Mouse (Mus musculus) embryo, embryonic 11 days (tissue): Measurements from ENCODE around the gene 4931406P16Rik.

ENCODE experiments used
- DNase-seq: peaks from one replicate; pipeline ENCODE4 v3.0.0-alpha.2; 2015

4931406P16Rik gene

DNA sequence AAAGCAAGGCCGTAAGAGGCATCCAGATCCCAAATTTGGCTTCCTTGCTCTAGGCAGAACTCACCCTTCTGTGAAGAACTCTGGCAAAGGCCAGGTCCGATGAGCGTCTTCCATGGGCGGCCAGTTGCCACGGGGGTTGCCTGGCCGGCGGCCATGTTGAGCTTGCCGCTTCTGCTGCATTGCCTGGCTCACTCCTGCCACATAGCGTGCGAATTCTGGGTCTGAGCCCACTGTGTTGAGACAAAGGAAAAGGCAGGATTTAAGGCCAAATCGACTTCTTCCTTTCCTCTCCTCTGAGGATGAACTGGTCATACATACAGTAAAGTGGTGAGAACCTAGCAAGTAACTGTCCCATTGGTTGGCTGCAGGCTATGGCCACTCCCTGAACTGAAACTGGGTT, 71.2 kb downstream of the 4931406P16Rik start:
- no peak for DNase-seq

DNA sequence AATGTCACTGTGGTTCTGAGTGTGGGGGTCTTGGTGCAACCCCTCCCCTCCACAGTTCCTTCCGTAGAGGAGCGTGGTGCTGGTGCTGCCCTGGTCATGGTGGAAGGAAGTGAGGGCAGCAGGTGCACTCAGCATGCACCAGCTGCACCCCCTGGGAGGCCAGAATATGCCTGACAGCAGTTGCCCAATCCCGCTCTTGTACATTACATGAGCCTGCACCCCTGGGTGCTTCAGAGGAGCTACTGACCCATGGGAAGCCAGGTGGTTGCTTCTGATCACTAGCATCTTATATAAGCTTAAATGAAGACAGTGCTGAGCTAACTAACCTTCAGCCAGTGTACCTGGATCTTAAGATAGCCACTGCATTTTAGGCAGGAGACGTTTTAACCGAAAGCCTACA, 75.3 kb downstream of the 4931406P16Rik start:
- DNase-seq: no peak

DNA sequence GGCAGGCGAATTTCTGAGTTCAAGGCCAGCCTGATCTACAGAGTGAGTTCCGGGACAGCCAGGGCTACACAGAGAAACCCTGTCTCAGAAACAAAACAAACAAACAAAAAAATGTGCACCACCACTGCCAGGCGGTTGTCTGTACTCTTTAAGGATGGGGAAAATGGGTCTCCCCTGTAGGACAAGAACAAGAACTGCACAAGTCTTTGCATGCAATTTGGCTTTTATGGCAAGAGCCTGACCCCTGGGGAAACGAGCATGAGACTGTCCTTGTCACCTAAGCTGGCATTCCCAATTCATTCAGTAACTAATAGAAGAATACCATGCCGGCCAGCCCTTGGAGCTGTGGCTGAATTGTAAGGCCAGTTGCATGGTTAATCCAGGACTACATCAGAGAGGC, 77.7 kb downstream of the 4931406P16Rik start:
- DNase-seq: no peak

DNA sequence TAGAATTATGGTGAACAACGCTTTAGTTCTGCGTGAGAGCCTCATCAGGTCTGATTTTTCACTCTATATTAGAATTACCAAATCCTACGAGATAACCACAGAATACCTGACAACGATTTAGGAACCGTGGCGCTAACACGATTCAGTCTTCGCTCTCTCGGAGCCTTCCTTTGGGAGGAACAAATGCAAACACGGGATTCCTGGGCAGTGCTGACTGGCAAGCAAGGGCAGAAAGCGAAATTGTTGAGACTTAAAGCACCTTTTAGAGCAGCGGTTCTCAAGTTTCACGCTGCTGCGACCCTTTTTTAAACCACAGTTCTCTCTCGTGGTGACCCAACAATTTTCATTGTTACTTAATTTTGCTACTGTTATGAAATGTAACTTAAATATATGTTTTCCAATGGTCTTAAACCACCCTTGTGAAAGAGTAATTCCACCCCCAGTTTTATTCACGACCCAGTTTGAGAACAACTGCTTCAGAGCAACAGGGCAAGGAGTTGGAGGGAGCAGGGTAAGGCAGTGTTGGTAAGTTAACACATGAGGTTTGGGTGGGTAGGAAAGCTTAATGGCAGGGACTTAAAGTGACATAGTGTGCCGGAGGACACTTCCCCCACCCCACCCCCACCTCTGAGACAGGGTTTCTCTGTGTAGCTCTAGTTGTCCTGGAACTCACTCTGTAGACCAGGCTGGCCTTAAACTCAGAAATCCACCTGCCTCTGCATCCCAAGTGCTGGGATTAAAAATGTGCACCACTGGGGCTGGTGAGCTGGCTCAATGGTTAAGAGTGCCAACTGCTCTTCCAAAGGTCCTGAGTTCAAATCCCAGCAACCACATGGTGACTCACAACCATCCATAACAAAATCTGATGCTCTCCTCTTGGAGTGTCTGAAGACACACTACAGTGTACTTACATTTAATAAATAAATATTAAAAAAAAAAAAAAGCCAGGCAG, 78.5 kb downstream of the 4931406P16Rik start:
- peak; percentile 53 for DNase-seq

DNA sequence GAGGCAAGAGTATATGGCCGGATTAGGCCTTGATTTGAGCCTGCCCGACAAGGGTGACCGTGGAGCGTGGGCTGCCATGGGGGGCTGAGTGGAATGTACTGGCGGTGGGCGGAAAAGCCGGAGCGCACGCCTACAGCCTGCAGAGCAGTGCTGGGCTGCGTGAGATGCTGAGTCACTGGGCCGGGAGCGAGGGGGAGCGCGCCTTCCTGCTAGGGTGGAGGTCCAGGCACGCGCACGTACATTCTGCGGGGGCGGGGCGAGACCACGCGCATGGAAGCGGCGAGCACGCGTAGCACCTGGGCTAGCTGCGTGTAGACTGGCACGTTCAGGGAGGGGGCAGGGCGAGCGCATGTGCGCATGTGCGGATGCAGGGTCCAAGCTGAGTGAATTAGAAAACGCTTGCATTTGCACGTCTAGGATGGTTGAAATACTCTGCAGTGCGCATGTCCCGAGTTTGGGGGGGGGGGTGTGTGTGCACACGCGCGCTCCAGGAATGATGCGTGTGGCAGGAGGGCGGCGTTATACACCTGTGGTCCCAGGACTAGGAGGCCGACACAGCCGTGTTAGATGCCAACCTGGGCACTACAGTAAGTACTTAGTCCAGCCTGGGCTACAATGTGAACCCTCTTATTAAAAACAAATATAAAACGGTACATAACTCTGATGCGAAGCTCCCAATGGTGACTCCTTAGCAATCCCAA, 79.3 kb downstream of the 4931406P16Rik start:
- DNase-seq: peak; percentile 98

DNA sequence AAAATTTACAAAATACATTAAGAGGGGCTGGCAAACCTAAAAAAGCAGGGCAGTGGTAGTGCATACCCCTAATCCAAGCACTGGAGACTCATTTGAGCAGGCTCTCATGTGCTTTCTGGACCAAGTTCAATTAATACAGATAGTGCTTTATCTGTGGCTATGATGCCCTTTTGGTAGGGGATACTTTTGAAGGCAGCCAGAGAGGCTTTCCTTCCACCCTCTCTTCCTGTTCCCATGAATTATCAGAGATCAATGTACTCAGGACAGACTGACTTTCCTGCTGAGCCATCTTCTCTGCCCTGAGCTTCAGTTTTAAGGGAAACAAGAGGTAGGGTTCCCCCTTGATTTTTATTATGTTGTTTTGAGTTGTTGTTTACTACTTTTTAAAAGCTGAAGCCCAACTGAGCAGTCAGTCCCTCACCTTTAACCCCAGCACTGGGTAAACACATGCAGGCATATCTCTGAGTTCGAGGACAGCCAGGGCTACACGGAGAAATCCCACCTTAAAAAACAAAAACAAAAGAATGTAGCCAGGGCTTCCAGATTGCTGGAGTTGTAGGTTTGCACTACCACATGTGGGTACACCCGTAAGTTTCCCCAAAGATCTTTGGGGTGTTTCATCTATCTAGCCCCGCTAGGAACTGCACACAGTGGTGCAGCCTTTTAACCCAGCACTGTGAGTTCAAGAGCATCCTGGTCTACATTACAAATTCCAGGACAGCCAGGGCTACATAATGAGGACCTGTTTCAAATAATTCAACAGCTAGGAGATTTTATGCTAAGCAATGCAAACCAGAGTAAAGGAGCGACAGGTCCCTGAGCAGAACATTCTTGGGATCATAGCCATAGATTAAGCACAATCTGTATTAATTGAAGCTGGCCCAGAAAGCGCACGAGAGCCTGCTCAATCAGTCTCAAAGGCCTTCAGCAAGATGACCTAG, 80.3 kb downstream of the 4931406P16Rik start:
- no peak for DNase-seq

DNA sequence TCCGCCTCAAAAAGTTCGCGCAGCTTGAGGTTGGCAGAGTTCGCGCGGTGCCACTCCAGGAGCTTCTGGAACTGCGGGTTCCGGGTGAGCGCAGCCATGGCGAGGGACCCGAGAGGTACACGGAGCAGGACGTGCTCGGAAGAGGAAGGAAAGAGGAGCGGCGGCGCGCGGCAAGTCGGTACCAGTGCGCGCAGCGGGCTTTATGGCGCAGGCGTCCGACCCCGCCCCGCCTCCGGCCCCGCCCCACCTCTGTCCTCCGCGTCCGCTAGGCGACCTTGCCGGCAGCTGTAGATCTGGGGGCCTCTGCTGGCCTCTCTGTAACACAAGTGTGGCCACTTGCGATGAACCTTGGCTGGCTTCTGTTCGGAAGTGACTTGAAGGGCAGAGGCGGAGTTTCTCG, 83.2 kb downstream of the 4931406P16Rik start, which contains the start of gene Gpi1:
Gene Gpi1, minus strand, starts transcription at position 221 of the 400 bp plus-strand sequence.
- DNase-seq: peak; percentile 95

DNA sequence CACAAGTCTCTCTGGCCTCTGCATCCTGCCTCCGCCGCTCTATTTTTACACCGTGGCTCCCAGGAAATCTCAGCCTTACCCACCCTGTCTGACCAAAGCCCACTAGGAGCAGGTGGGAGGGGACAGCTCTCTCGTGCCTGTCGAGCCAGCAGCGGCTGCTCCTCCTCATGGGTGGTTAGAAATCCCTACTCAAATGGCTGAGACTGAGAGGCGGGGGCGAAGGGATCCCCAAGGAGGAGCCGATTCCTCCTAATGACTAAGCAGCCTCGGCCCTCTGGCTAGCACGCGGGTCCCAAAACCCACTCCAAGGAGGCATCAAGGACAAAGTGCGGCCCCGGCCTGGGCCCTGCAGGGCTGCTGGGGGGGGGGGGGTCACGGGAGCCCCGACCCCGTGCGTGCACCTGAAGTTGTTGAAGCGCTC, 83.7 kb downstream of the 4931406P16Rik start:
- peak; percentile 71 for DNase-seq

DNA sequence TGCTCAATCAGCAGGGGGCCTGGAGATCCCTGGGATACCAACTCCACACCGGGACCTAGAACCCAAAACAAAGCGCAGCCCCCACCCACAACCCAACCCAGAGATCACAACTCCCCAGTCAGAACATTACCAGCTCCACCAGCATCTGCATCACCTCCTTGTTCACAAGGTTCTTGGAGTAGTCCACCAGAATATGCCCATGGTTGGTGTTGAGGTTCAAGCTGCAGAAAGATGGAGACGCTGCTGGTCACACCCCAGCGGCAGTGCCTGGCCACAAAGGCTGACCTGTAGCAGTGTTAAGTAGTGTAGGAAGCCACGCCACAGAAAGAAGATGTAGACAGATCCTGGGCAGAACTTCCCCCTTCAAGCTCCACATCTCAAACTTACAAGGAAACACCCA, 84.2 kb downstream of the 4931406P16Rik start:
- no peak for DNase-seq

DNA sequence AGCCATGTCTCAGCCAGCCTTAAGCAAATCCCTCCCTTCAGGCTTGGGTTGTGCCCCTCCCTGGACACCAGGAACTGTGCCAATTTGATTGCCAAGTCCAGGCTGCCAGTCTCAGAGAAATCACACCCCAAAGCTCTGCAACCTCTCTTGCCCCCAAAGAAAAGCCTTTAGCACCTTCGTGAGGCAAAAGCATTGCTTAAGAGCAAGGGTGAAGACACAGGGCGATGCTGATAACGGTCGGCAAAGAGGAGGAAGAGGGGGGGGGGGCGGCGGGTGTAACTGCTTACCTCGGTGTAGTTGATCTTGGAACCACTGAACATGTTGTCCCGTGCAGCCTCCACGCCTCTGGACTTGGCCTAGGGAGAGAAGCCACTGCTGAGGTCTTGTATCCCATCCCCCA, 84.7 kb downstream of the 4931406P16Rik start:
- no peak for DNase-seq

DNA sequence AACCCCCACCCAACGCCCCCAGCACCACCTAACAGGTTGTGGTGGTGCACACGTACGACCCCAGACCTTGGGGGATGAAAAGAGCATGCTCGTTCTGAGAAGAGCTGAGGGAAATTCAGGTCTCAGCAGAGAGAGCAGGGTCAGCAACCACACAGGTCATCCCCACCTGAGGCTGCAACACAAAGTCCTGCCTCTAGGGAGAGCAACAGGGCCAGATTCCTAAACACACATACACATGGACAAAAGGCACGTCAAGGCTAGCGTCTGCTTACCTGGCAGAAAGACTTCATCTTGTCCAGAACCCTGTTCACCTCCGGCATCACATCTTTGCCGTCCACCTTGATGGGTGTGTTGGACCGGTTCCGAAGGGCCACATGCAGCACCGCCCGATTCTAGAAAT, 86.5 kb downstream of the 4931406P16Rik start:
- no peak for DNase-seq

DNA sequence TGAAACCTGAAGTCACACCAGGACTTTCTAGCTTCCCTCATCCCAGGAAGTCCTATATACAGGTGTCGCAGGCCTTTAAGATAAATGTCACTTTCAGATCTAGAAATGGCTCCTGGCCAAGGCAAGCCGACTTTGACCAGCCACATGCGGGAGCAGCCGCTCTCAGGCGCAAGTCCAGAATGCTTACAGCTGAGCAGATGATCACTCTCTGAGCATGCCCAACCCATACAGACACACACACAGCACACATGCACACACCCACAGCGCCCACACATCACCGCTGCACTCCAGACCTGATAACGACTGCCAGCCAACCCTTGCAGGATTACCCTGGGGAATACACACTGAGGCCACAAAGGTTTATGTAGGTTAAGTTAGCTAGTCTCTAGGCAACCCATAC, 87.3 kb downstream of the 4931406P16Rik start:
- DNase-seq: no peak

DNA sequence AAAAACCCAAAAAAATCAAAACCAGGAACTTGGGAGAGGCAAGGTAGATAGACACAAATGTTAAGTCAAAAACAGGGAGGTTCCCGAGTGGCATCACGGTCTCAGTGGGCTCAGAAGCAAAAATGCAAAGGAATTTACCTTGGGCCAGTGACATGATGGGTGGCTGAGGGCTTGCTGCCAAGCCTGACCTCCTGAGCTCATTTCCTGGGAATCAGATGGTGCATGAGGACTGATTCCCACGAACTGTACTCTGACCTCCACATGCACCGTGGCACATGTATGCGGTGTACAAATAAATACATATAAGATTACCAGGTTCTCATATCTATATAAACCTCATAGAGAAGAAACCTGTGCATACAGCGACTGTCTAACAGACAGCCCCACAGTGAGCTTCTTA, 89.0 kb downstream of the 4931406P16Rik start:
- DNase-seq: no peak

DNA sequence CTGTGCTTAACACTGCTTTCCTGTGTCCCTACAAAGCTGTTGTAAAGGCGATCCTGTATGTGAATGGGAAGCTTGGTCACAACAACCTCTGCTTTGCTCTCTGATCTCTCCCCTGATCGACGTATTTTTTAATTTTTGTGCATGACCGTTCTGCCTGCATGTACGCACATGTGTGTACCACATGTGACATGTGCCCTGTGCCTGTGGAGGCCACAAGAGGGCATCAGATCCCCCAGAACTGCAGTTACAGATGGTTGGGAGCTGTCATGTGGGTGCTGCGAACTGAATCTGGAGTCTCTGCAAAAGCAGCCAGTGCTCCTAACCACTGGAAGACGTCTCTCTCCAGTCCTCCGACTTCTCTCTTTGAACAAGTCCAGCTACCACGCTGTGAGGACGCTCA, 91.0 kb downstream of the 4931406P16Rik start:
- DNase-seq: no peak

DNA sequence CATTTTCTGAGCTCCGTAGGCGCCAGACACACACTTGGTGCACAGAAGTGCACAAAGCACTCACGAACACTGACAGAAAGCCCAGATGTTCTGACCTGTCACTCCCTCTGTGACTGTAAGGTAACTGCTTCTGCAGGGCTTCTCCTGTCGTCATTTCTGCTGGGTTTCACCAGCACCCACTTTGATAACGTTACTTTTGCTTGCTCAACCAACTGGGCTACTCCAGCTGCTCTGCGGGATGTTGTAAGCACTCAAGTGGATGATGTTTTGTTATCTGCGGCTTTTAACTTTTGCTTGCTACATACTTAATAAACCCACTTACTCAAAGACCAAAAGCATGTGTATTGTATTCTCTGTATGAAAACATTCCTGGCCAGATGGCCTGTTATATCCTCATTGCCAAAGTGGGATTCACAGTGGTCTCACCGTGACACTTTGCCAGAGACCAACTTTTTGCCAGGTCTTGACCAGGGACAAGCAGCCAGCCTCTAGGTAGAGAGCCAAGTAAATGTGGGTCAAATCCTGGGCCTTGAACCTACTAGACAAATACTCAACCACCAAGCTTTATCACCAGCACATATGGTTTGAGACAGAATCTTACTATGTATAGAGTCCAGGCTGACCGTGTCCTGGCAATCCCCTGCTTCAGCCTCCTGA, 91.6 kb downstream of the 4931406P16Rik start:
- DNase-seq: no peak

DNA sequence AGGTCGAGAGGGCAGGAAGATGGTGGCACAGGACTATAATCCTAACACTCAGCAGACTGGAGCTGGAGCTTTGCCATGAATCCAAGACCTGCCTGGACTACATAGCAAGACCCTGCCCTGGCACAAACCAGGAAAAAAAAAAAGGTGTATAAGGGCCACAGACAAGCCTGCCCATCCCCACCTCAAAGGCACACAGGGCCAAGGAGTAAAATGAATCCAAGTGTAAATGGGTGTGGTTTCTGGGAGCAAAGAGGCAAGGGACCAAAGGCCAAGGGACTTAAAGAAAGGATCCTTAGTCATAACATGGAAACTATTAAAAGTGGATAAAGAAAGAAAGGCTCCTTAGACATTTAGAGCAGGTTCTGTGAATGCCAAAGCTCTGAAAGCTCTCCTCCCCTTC, 94.9 kb downstream of the 4931406P16Rik start:
- no peak for DNase-seq

DNA sequence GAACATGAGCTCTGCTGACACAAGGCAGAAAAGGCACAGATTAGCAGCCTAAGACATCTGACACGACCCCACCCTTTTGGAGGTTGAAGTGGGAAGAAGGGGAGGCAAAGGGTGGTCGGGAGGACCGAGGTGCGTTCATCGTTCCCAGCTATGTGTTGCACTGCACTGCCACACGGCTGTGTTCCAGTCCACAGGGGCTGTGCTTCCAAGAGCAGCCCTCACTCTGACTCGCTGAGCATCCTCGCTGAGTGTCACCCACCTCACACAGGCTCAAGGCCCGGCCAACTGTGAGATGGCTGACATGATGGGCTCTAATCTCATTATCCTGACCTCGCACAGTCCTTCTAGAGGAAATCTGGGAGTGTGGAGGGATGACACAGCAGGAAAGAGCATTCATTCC, 96.9 kb downstream of the 4931406P16Rik start:
- no peak for DNase-seq

DNA sequence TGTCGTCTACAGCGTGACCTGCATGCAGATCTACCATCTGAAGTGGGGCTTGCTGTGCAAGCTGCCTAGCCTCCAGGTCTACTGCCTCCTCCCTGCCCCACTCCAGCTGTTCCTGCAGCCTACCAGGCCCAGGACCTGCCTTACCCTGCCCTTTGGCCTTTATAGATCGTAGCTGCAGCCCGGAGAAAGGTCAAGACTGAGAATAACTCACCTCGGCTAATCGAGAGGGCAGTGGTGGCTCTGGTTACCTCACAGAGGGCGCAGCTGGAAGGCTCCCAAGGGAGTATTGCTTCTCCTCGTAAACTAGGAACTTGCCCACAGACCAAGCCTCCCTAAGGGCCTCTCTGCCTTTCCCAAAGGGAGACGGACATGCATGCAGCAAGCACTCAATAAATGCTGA, 97.9 kb downstream of the 4931406P16Rik start:
- no peak for DNase-seq

DNA sequence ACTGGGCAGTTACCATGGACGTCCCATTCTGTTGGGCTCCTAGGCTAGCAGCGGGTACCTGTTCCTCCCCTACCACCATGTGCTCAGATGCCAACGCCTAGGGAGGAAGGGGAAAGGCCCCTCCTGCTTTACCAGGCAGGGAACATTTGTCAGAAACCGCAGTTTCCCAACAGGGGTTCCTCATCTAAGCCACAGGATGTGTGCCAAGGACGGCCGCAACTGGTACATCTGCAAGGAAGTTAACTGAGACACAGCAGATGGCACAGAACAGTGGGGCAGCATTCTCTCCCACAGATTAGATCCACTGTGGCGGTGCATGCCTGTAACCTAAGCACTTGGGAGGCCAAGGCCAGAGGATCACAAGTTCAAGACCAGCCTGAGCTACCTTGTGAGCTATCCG, 98.7 kb downstream of the 4931406P16Rik start:
- no peak for DNase-seq

DNA sequence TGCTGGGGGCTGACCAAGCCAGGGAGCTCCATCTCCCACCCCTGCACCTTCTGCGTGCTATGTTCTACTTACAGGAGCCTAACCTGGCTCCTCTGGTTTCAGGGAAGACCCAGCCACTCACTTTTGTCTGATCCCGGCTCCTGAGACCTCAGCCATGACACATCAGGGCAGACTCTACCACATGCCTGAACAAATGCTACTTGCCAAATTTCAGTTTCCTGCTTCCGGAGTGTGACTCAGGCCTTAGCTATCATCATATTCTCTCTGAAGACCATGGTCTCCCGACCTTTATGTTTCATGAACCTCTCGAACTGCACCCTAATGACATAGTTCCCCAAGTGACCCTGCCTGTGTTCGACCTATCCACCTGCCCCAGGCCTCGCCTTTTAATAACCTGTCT, 100.1 kb downstream of the 4931406P16Rik start:
- no peak for DNase-seq

DNA sequence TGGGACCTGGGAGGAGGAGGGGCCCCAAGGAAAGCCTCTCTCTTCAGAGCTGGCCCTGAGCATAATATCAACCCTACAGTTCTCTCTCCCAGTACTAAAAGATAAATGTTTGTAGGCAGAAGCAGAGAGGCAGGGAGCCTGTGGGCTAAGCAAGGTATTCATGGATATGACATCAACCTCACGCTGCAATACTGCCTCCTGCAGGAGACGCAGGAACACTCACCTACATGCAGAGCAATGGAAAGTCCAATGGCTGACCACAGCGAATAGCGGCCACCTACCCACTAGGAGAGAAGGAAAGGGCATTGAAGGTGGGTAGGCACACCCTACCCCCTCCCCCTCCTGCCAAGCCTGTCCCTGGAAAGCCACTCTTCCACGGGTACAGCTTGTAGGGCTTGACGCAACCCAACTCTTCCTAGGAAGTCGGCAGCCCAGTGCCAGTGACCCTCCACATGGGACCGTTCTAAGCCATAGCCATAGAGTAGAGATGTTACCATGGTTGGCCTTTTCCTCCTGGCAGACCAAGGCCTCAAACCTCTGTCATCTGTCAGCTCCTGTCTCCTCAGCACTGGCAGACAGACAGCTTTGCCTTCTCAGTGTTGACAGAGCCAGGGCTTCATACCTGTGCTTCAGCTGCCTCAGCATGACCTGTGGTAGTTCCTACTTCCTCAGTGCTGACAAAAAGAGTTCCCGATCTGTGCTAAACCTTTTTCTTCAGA, 105.2 kb downstream of the 4931406P16Rik start:
- no peak for DNase-seq

DNA sequence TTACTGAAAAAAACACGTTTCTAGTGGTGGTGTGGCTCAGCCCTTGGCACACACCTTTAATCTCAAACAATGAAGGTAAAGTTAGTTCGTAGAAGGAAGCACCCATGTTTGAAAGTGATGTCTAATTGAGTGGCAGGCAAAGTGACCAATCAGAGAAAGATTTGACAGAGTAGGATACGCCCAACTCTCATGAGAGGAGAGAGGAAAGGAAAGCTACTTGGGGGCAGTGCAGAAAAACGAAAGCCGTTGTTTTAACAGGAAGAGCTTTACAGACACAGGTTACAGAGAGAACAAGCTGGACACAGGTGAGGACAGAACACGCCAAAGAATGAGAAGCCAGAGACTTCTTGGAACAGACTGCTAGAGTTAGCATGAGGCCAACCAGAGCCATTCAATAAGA, 107.0 kb downstream of the 4931406P16Rik start:
- DNase-seq: no peak
